Mouse (Mus musculus) CH12.LX (cell line): ENCODE results near the gene Tnfrsf14. TPM values are rescaled to one million over a fixed set of nuclear protein-coding genes. Genes with fewer than 3 reads are reported as not detected.

Experiments
- DNase-seq: peaks from one replicate; pipeline ENCODE4 v3.0.0-alpha.2; 2013; ENCODE audit errors: extremely low read depth
- H3K27ac ChIP-seq: 2 replicates; pipeline ENCODE4 v1.5.1; 2012; ENCODE audit warnings: low read depth, mild to moderate bottlenecking, control low read depth, moderate library complexity; ENCODE audit not compliant: insufficient read depth
- H3K27me3 ChIP-seq: replicated peaks from 2 replicates; pipeline ENCODE3; 2012; ENCODE audit warnings: inconsistent platforms
- H3K36me3 ChIP-seq, 2 experiments: replicated peaks in 1 of 2; 2 replicates each; pipeline versions ENCODE3 to v1.6.1; 2012; ENCODE audit warnings: inconsistent platforms in 1 of 2, low read length in 1 of 2, mild to moderate bottlenecking in 1 of 2, mixed read lengths in 1 of 2, moderate library complexity in 1 of 2; ENCODE audit not compliant: control insufficient read depth in 1 of 2, insufficient read depth in 1 of 2
- H3K4me1 ChIP-seq, 2 experiments: 2 replicates each; pipeline ENCODE4 v1.6.1; 2012; ENCODE audit warnings: inconsistent platforms in 1 of 2, moderate library complexity in 1 of 2; ENCODE audit not compliant: insufficient read depth in 2 of 2, control insufficient read depth in 1 of 2
- H3K4me2 ChIP-seq: 2 replicates; pipeline ENCODE4 v1.6.1; 2012; ENCODE audit warnings: low read depth, mild to moderate bottlenecking, control low read depth; ENCODE audit not compliant: poor library complexity, insufficient read depth, severe bottlenecking
- H3K4me3 ChIP-seq, 3 experiments: fragments of 150-350 bp in 1 of 3; sonication (generic) in 1 of 3; replicated peaks in 1 of 3; 2 replicates each; pipeline versions ENCODE3 to v1.5.1; 2011 to 2012; ENCODE audit warnings: low read depth in 2 of 3, low read length in 2 of 3, mild to moderate bottlenecking in 2 of 3, moderate library complexity in 2 of 3, control low read depth in 1 of 3, improper control_type of control experiment in 1 of 3, inconsistent platforms in 1 of 3, mixed read lengths in 1 of 3; ENCODE audit not compliant: poor library complexity in 1 of 3
- H3K79me2 ChIP-seq: replicated peaks from 2 replicates; pipeline ENCODE4 v1.6.1; 2012; ENCODE audit warnings: mild to moderate bottlenecking, moderate library complexity; ENCODE audit not compliant: control insufficient read depth, poor library complexity, insufficient read depth, severe bottlenecking; ENCODE audit errors: extremely low read depth
- H3K9ac ChIP-seq: 2 replicates; pipeline ENCODE4 v1.6.1; 2012; ENCODE audit warnings: low read depth, mild to moderate bottlenecking, control low read depth, moderate library complexity; ENCODE audit not compliant: insufficient read depth
- H3K9me3 ChIP-seq: replicated peaks from 2 replicates; pipeline ENCODE3; 2012; ENCODE audit warnings: low read length, inconsistent platforms, mixed read lengths
- CHD1 ChIP-seq: IDR thresholded peaks from 2 replicates; pipeline ENCODE4 v1.6.1; 2012; ENCODE audit warnings: low read depth, low read length, improper control_type of control experiment, inconsistent platforms
- E2F4 ChIP-seq: IDR thresholded peaks from 2 replicates; pipeline ENCODE4 v1.6.1; 2011; ENCODE audit warnings: low read depth, low read length, improper control_type of control experiment; ENCODE audit not compliant: insufficient replicate concordance
- ETS1 ChIP-seq: conservative IDR thresholded peaks from 2 replicates; pipeline ENCODE4 v1.6.1; 2012; ENCODE audit warnings: low read depth, mild to moderate bottlenecking, inconsistent platforms, low read length, improper control_type of control experiment, moderate library complexity
- JUN ChIP-seq: IDR thresholded peaks from 2 replicates; pipeline ENCODE4 v1.6.1; 2011; ENCODE audit warnings: low read depth, mild to moderate bottlenecking, low read length, improper control_type of control experiment, moderate library complexity; ENCODE audit not compliant: insufficient read depth
- JUND ChIP-seq: conservative IDR thresholded peaks from 2 replicates; pipeline ENCODE4 v1.6.1; 2011; ENCODE audit warnings: low read depth, low read length, improper control_type of control experiment
- MAFK ChIP-seq: IDR thresholded peaks from 2 replicates; pipeline ENCODE4 v1.6.1; 2011; ENCODE audit warnings: low read length, improper control_type of control experiment; ENCODE audit not compliant: insufficient replicate concordance
- NRF1 ChIP-seq: IDR thresholded peaks from 2 replicates; pipeline ENCODE4 v1.6.1; 2014; ENCODE audit warnings: low read depth, mild to moderate bottlenecking, inconsistent platforms, low read length, improper control_type of control experiment, moderate library complexity
- SIN3A ChIP-seq: IDR thresholded peaks from 2 replicates; pipeline ENCODE4 v1.6.1; 2012; ENCODE audit warnings: low read length, improper control_type of control experiment, inconsistent platforms
- SMC3 ChIP-seq: IDR thresholded peaks from 2 replicates; pipeline ENCODE4 v1.6.1; 2011; ENCODE audit warnings: low read depth, low read length, improper control_type of control experiment
- UBTF ChIP-seq: IDR thresholded peaks from 2 replicates; pipeline ENCODE4 v1.6.1; 2012; ENCODE audit warnings: low read depth, mild to moderate bottlenecking, inconsistent platforms, low read length, improper control_type of control experiment, moderate library complexity
- USF1 ChIP-seq: IDR thresholded peaks from 2 replicates; pipeline ENCODE4 v1.6.1; 2014; ENCODE audit warnings: low read depth, mild to moderate bottlenecking, inconsistent platforms, low read length, improper control_type of control experiment
- ZMIZ1 ChIP-seq: IDR thresholded peaks from 2 replicates; pipeline ENCODE4 v1.6.1; 2012; ENCODE audit warnings: low read depth, mild to moderate bottlenecking, inconsistent platforms, low read length, improper control_type of control experiment
- ZNF384 ChIP-seq: IDR thresholded peaks from 2 replicates; pipeline ENCODE4 v1.6.1; 2012; ENCODE audit warnings: low read depth, low read length, improper control_type of control experiment, inconsistent platforms
- dilution Hi-C: fragments of 300-500 bp; cut with MboI; formaldehyde crosslinking; loops from 2 replicates; pipeline ENCODE4 v1.14.3; 2020; ENCODE audit warnings: low sequenced_read_pairs; ENCODE audit not compliant: extremely low pct_unique_long_range_greater_than_20kb, extremely low pct_ligation_motif_present
- in situ Hi-C: fragments of 300-500 bp; cut with MboI; formaldehyde crosslinking; loops from 3 replicates; pipeline ENCODE4 v1.14.3; 2019; ENCODE audit warnings: low sequenced_read_pairs, low pct_ligation_motif_present, low pct_unique_long_range_greater_than_20kb, mixed read lengths
- polyA plus RNA-seq: library from polyadenylated mRNA; unstranded; fragments of >175 nt; gene quantifications from 2 replicates; pipeline ENCODE4 v1.2.1, GENCODE M21; 2012; ENCODE audit warnings: low read depth; ENCODE audit not compliant: insufficient read length
- total RNA-seq, 2 experiments: library from RNA; depleted of rRNA; stranded (reverse); fragments of 300-350 nt in 1 of 2; fragments of >200 nt in 1 of 2; gene quantifications; 2 replicates each; pipeline ENCODE4 v1.2.3; 2012 to 2014

The Tnfrsf14 gene
- total and polyA plus RNA-seq, 3 experiments: 20.0 to 109 (median 25.9) TPM

GRCm38 (mm10) chr4:154957289-154957993 is 29.1 kb upstream of the Tnfrsf14 start:
- in situ Hi-C loops (loop anchor here (25.0 kb wide), 1 partner anchor 280 kb away; the partner anchor contains the start of gene Faap20), dilution Hi-C loops (no loop called here)
- Histone ChIP-seq H3K36me3 (no peaks in the 10 kb centered on the region), H3K79me2 (no peaks in the 10 kb centered on the region), H3K9ac (no peak overlapping the region)
- TF ChIP-seq ETS1: no peak
- no peak for TF ChIP-seq ZMIZ1
- no peak for TF ChIP-seq JUND
- TF ChIP-seq UBTF: no peak
- no peak for TF ChIP-seq USF1
- TF ChIP-seq, all 38 proteins: peak for 0
- Histone ChIP-seq H3K27ac (no peak overlapping the region), H3K9me3 (no peaks in the 10 kb centered on the region), H3K4me3 (no peak overlapping the region), H3K27me3 (peaks cover 59% of the 10 kb centered on the region), H3K4me1 (peaks cover 16 to 62% of the 10 kb centered on the region in 2 experiments; a peak in 3 of 4 replicates), H3K4me2 (no peak overlapping the region)
- DNase-seq: no peak

- in situ Hi-C loops: loop anchor here (25.0 kb wide), 1 partner anchor 281 kb away; the partner anchor contains the start of gene Faap20
- TF ChIP-seq ETS1 (peak; percentile 18; the same call in 1 of the 2 replicates), SIN3A (no peak), UBTF (no peak), SMC3 (no peak), MAFK (no peak), JUN (no peak), ZNF384 (peak; percentile 13), USF1 (no peak), NRF1 (no peak), CHD1 (no peak), E2F4 (no peak)
- Histone ChIP-seq H3K36me3 (no peaks in the 10 kb centered on the region), H3K9ac (no peak overlapping the region), H3K4me1 (peaks cover 13 to 58% of the 10 kb centered on the region in 2 experiments; a peak in 3 of 4 replicates), H3K4me2 (no peak overlapping the region), H3K27me3 (peaks cover 60% of the 10 kb centered on the region), H3K27ac (no peak overlapping the region), H3K4me3 (no peak overlapping the region), H3K79me2 (no peaks in the 10 kb centered on the region), H3K9me3 (no peaks in the 10 kb centered on the region)
- dilution Hi-C loops: no loop called here
- DNase-seq: no peak
These were observed 28.2 kb upstream of the Tnfrsf14 start for GRCm38 (mm10) chr4:154956604-154957003.
